Mouse (Mus musculus): ENCODE results near the gene Lrrc1.

DNA sequence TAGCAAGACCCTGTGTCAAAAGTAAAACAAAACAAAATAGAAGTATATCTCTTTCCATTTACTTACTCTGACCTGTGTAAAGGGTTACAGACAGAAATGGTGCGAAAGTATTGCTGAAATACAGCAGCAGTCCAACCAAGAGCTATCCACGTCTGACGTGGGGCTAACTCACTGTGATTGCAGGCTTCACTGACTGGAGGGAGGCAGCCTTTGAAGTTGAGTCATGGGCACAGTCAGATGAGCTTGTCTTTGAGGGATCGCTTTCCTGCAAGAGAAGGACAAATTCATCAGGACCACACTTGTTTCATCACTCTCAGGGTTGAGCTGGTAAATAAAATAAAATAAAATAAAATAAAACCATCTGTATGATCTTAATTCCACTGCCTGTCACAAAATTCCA is 160.7 kb downstream of the Lrrc1 start:
- no peak for TF ChIP-seq CHD2 (IDR thresholded peaks at IDR 0.05; ENCODE audit: low read length)
- TF ChIP-seq EP300 (IDR thresholded peaks at IDR 0.05; ENCODE audit: low read depth in 1 of 2, low read length in 2 of 2): no peak
- no peak for TF ChIP-seq JUND (IDR thresholded peaks at IDR 0.05; ENCODE audit: low read depth, low read length)
- no peak for TF ChIP-seq HCFC1 (IDR thresholded peaks at IDR 0.05; ENCODE audit: low read depth, low read length)

Data from MEL (cell line).